Mouse (Mus musculus): ENCODE measurements around the gene Kirrel. TPM values are rescaled to one million over a fixed set of nuclear protein-coding genes. Genes with fewer than 3 reads are reported as not detected.

Kirrel gene
- polyA plus RNA-seq, 1 experiment from 2014 or later: 11.7 TPM

- no peaks in the 10 kb centered on the region for H3K9me3 ChIP-seq (replicated peaks; ENCODE audit: low read length)
- peak overlapping the region; percentile 68 for H3K9ac ChIP-seq (ENCODE audit: low read depth, low read length)
- WGBS: 2% methylated on average over 25 of the region's 25 CpGs
- H3K27me3 ChIP-seq (ENCODE audit: insufficient read depth, low read length): no peaks in the 10 kb centered on the region
- H3K4me1 ChIP-seq (replicated peaks; ENCODE audit: insufficient read depth, low read length): peaks cover 10% of the 10 kb centered on the region
- H3K4me3 ChIP-seq (replicated peaks; ENCODE audit: low read depth, low read length): peak overlapping the region; percentile 55
- ATAC-seq (replicated peaks; ENCODE audit: low FRiP score, low read depth) (no peak), DNase-seq (ENCODE audit: low spot score) (no peak)
- no peaks in the 10 kb centered on the region for H3K36me3 ChIP-seq (ENCODE audit: insufficient read depth, low read length)
- no peak; the same call in 1 of the 2 replicates for TF ChIP-seq CTCF (IDR thresholded peaks at IDR 0.05; ENCODE audit: low read depth)
- peak overlapping the region; percentile 67; the same call in 1 of the 2 replicates for H3K27ac ChIP-seq
- H3K4me2 ChIP-seq (ENCODE audit: low read length): peak overlapping the region; percentile 70
These were observed 356 bp upstream of the Kirrel start for GRCm38 (mm10) chr3:87174769-87175437.

GRCm38 (mm10) chr3:87173486-87174085, 961 bp downstream of the Kirrel start:
- Histone ChIP-seq H3K27ac (peak overlapping the region; percentile 67), H3K36me3 (ENCODE audit: insufficient read depth, low read length) (no peaks in the 10 kb centered on the region), H3K4me3 (replicated peaks; ENCODE audit: low read depth, low read length) (peak overlapping the region; percentile 55), H3K9ac (ENCODE audit: low read depth, low read length) (peak overlapping the region; percentile 68), H3K27me3 (ENCODE audit: insufficient read depth, low read length) (no peaks in the 10 kb centered on the region), H3K4me1 (replicated peaks; ENCODE audit: insufficient read depth, low read length) (peaks cover 14% of the 10 kb centered on the region), H3K9me3 (replicated peaks; ENCODE audit: low read length) (no peaks in the 10 kb centered on the region), H3K4me2 (ENCODE audit: low read length) (peak overlapping the region; percentile 70)
- WGBS: 6% methylated on average over 8 of the region's 8 CpGs
- ATAC-seq (replicated peaks; ENCODE audit: low FRiP score, low read depth) (0 out of 2 replicates have a peak, but pooled peaks have one; percentile 31), DNase-seq (ENCODE audit: low spot score) (no peak)
- no peak for TF ChIP-seq CTCF (IDR thresholded peaks at IDR 0.05; ENCODE audit: low read depth)

DNA sequence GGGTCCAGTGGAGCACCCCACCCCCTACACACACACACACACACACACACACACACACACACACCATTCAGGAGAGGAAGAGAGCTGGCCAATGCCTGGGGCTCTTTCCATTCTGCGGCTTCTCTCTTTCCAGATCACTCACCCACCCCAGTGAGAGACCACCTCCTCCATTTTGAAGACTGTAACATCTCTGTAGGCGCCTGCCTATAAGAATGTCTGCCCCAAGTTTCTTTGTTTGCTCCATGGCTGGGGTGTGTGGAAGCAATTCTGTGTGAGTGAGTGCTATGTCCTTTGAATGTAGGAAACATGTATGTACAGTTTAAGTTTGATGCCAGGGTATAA, 1.5 kb downstream of the Kirrel start:
- no peak for DNase-seq (ENCODE audit: low spot score)
- Histone ChIP-seq H3K4me1 (replicated peaks; ENCODE audit: insufficient read depth, low read length) (peaks cover 16% of the 10 kb centered on the region), H3K9ac (ENCODE audit: low read depth, low read length) (peak overlapping the region; percentile 68; the same call in 1 of the 2 replicates), H3K4me2 (ENCODE audit: low read length) (peak overlapping the region; percentile 70), H3K27ac (peak overlapping the region; percentile 67), H3K9me3 (replicated peaks; ENCODE audit: low read length) (no peaks in the 10 kb centered on the region), H3K27me3 (ENCODE audit: insufficient read depth, low read length) (no peaks in the 10 kb centered on the region), H3K36me3 (ENCODE audit: insufficient read depth, low read length) (no peaks in the 10 kb centered on the region), H3K4me3 (replicated peaks; ENCODE audit: low read depth, low read length) (peak overlapping the region; percentile 55)
- ATAC-seq (replicated peaks; ENCODE audit: low FRiP score, low read depth): no peak
- TF ChIP-seq CTCF (IDR thresholded peaks at IDR 0.05; ENCODE audit: low read depth): no peak
- WGBS: 13% methylated on average over 2 of the region's 2 CpGs

GRCm38 (mm10) chr3:87172351-87173102, 2.0 kb downstream of the Kirrel start:
- no peaks in the 10 kb centered on the region for H3K36me3 ChIP-seq (ENCODE audit: insufficient read depth, low read length)
- peak overlapping the region; percentile 68 for H3K9ac ChIP-seq (ENCODE audit: low read depth, low read length)
- peaks cover 16% of the 10 kb centered on the region for H3K4me1 ChIP-seq (replicated peaks; ENCODE audit: insufficient read depth, low read length)
- H3K4me3 ChIP-seq (replicated peaks; ENCODE audit: low read depth, low read length): peak overlapping the region; percentile 55
- peak overlapping the region; percentile 70 for H3K4me2 ChIP-seq (ENCODE audit: low read length)
- TF ChIP-seq CTCF (IDR thresholded peaks at IDR 0.05; ENCODE audit: low read depth): no peak
- DNase-seq (ENCODE audit: low spot score): peak; percentile 79
- no peak for ATAC-seq (replicated peaks; ENCODE audit: low FRiP score, low read depth)
- 4% methylated on average over 15 of the region's 15 CpGs for WGBS
- H3K9me3 ChIP-seq (replicated peaks; ENCODE audit: low read length): no peaks in the 10 kb centered on the region
- H3K27me3 ChIP-seq (ENCODE audit: insufficient read depth, low read length): no peaks in the 10 kb centered on the region
- peak overlapping the region; percentile 67 for H3K27ac ChIP-seq

- Histone ChIP-seq H3K4me2 (ENCODE audit: low read length) (peak overlapping the region; percentile 70), H3K4me1 (replicated peaks; ENCODE audit: insufficient read depth, low read length) (peaks cover 16% of the 10 kb centered on the region), H3K9ac (ENCODE audit: low read depth, low read length) (peak overlapping the region; percentile 68), H3K4me3 (replicated peaks; ENCODE audit: low read depth, low read length) (peak overlapping the region; percentile 55), H3K27me3 (ENCODE audit: insufficient read depth, low read length) (no peaks in the 10 kb centered on the region), H3K36me3 (ENCODE audit: insufficient read depth, low read length) (no peaks in the 10 kb centered on the region), H3K27ac (peak overlapping the region; percentile 67; the same call in 1 of the 2 replicates), H3K9me3 (replicated peaks; ENCODE audit: low read length) (no peaks in the 10 kb centered on the region)
- no peak for TF ChIP-seq CTCF (IDR thresholded peaks at IDR 0.05; ENCODE audit: low read depth)
- DNase-seq (ENCODE audit: low spot score) (no peak), ATAC-seq (replicated peaks; ENCODE audit: low FRiP score, low read depth) (no peak)
- WGBS: 60% methylated on average over 11 of the region's 13 CpGs
These were observed 3.1 kb downstream of the Kirrel start for GRCm38 (mm10) chr3:87171201-87172100.

Data from kidney, postnatal 0 days (tissue).